Mouse (Mus musculus): ENCODE data around the gene Gpatch1. TPM values are rescaled to one million over a fixed set of nuclear protein-coding genes. Genes with fewer than 3 reads are reported as not detected.
A peak's percentile ranks its signal among the peaks of the same experiment; 100 is the strongest.

The Gpatch1 gene
- 5.6 and 5.7 TPM in 2 replicates for polyA plus RNA-seq (2015; fragmentation: Nextera tagmentation; extraction: Ambion mirVana)

- Histone ChIP-seq H3K27ac (replicated peaks) (0 out of 2 replicates have a peak within 1 kb of the TSS, but pooled peaks have one; percentile 53), H3K36me3 (replicated peaks) (no peaks in the 10 kb centered on the region), H3K27me3 (peaks cover 3% of the 10 kb centered on the region), H3K4me3 (replicated peaks) (peak within 1 kb of the TSS; percentile 92), H3K4me1 (replicated peaks) (peaks cover 23% of the 10 kb centered on the region), H3K9ac (peak within 1 kb of the TSS; percentile 76), H3K9me3 (replicated peaks) (no peaks in the 10 kb centered on the region), H3K4me2 (peak within 1 kb of the TSS; percentile 82)
- under 1% methylated on average over 39 of the region's 39 CpGs for WGBS (ENCODE audit: insufficient replicate concordance)
- ATAC-seq (ENCODE audit: insufficient read depth) = peak; percentile 83
These were observed at the start of gene Gpatch1 for GRCm38 (mm10) chr7:35317729-35318609. Gene Gpatch1, minus strand, starts transcription at chr7:35318440.

GRCm38 (mm10) chr7:35365161-35365910 lies 47.1 kb upstream of the Gpatch1 start:
- H3K9ac ChIP-seq = no peak overlapping the region
- 0 out of 2 replicates have a peak, but pooled peaks cover 7% of the 10 kb centered on the region for H3K4me1 ChIP-seq (replicated peaks)
- H3K9me3 ChIP-seq (replicated peaks) = no peaks in the 10 kb centered on the region
- H3K36me3 ChIP-seq (replicated peaks) = 0 out of 2 replicates have a peak, but pooled peaks cover 6% of the 10 kb centered on the region
- WGBS (ENCODE audit: insufficient replicate concordance) = 67% methylated on average over 12 of the region's 12 CpGs
- no peak overlapping the region for H3K27ac ChIP-seq (replicated peaks)
- no peak for ATAC-seq (ENCODE audit: insufficient read depth)
- H3K4me3 ChIP-seq (replicated peaks) = no peak overlapping the region
- no peak overlapping the region for H3K4me2 ChIP-seq
- H3K27me3 ChIP-seq = no peaks in the 10 kb centered on the region

DNA sequence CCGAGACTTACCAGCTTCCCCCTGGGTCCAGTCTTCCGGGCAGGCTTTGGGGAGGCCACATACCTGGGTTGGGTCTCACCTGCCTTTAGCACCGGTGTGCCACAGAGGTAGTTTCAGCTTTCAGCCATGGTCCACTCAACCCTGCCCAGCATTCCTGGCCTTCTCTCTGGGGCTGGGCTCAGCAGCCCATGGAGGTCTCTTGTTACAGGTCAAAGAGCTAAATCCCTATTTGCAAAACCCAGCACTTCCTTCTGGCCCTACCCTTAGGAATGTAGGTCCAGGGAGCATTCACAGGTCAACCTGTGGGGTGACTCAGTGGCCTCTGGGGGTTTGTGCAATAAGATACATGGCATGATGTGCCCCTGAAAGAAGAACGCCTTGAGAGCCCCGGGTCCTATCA lies 44.6 kb upstream of the Gpatch1 start:
- 64% methylated on average over 5 of the region's 5 CpGs for WGBS (ENCODE audit: insufficient replicate concordance)
- H3K9ac ChIP-seq = no peak overlapping the region

GRCm38 (mm10) chr7:35362253-35362652 lies 44.0 kb upstream of the Gpatch1 start:
- 0 out of 2 replicates have a peak overlapping the region, but pooled peaks have one; percentile 25 for H3K4me2 ChIP-seq
- H3K27ac ChIP-seq (replicated peaks) = no peak overlapping the region
- 60% methylated on average over 5 of the region's 5 CpGs for WGBS (ENCODE audit: insufficient replicate concordance)

More for the DNA sequence above, 44.6 kb upstream of the Gpatch1 start:
- Histone ChIP-seq H3K27ac (replicated peaks) (0 out of 2 replicates have a peak overlapping the region, but pooled peaks have one; percentile 38), H3K4me1 (replicated peaks) (0 out of 2 replicates have a peak, but pooled peaks cover 7% of the 10 kb centered on the region), H3K4me3 (replicated peaks) (no peak overlapping the region), H3K27me3 (no peaks in the 10 kb centered on the region), H3K4me2 (peak overlapping the region; percentile 25; the same call in 1 of the 2 replicates), H3K36me3 (replicated peaks) (0 out of 2 replicates have a peak, but pooled peaks cover 3% of the 10 kb centered on the region), H3K9me3 (replicated peaks) (no peaks in the 10 kb centered on the region)
- ATAC-seq (ENCODE audit: insufficient read depth) = peak; percentile 78

DNA sequence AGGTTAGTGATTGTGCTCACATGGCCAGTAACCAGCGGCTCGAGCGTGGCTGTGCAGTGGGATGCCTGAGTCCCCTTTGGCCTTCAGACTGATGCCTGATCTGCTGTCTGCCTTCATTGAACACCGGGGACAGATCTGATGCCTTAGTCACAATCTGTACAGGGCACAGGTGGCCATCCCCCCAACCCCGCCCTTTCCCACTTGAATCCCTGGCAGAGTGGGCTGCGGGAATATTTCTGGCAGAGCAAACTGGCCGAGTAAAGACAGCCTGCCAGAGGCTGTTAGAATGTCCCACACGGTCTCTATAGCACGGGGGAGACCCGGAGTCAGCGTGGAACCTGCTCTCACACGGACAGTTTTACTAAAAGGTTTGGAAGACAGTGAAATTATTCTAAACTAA lies 39.4 kb upstream of the Gpatch1 start:
- H3K9me3 ChIP-seq (replicated peaks) = no peaks in the 10 kb centered on the region
- WGBS (ENCODE audit: insufficient replicate concordance) = 70% methylated on average over 12 of the region's 12 CpGs
- no peak overlapping the region for H3K4me3 ChIP-seq (replicated peaks)

More at GRCm38 (mm10) chr7:35362253-35362652, 44.0 kb upstream of the Gpatch1 start:
- H3K4me3 ChIP-seq (replicated peaks) = no peak overlapping the region
- no peaks in the 10 kb centered on the region for H3K27me3 ChIP-seq
- H3K4me1 ChIP-seq (replicated peaks) = 0 out of 2 replicates have a peak, but pooled peaks cover 7% of the 10 kb centered on the region
- H3K9ac ChIP-seq = no peak overlapping the region
- ATAC-seq (ENCODE audit: insufficient read depth) = no peak; the same call in 1 of the 2 replicates
- no peaks in the 10 kb centered on the region for H3K9me3 ChIP-seq (replicated peaks)
- H3K36me3 ChIP-seq (replicated peaks) = 0 out of 2 replicates have a peak, but pooled peaks cover 3% of the 10 kb centered on the region

DNA sequence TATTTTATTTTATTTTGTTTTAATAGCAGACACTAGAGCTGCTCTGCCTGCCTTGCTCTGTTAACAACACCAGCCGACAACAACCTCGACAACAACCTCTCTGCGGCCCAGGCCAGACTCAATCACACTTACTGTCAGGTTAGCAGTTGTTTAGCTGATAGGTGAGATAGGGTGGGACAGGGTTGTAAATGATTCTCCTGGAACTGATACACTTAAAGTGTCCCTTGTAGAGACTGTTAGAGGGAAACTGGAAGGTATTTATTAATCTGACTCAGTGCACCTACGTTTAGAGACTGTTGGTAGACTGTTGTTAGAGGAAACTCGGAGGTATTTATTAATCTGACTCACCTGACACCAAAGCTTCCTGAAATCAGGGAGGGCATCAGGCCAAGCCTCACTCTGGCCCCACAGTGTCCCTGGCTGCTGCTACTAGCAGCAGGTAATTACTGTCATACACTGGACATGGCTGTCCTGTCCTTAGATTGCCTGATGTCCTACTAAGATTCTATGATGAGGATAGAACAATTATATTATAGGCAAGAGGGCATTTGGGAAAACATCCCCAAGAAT lies 37.1 kb upstream of the Gpatch1 start:
- ATAC-seq (ENCODE audit: insufficient read depth) = no peak

More for the DNA sequence above, 39.4 kb upstream of the Gpatch1 start:
- Histone ChIP-seq H3K27ac (replicated peaks) (no peak overlapping the region), H3K27me3 (no peaks in the 10 kb centered on the region), H3K4me1 (replicated peaks) (0 out of 2 replicates have a peak, but pooled peaks cover 6% of the 10 kb centered on the region), H3K4me2 (no peak overlapping the region), H3K9ac (no peak overlapping the region), H3K36me3 (replicated peaks) (no peaks in the 10 kb centered on the region)
- no peak for ATAC-seq (ENCODE audit: insufficient read depth)

GRCm38 (mm10) chr7:35353306-35353705 lies 35.1 kb upstream of the Gpatch1 start:
- 80% methylated on average over 15 of the region's 15 CpGs for WGBS (ENCODE audit: insufficient replicate concordance)
- Histone ChIP-seq H3K9me3 (replicated peaks) (no peaks in the 10 kb centered on the region), H3K9ac (no peak overlapping the region), H3K27ac (replicated peaks) (no peak overlapping the region), H3K4me2 (no peak overlapping the region), H3K4me3 (replicated peaks) (no peak overlapping the region), H3K36me3 (replicated peaks) (no peaks in the 10 kb centered on the region), H3K27me3 (no peaks in the 10 kb centered on the region), H3K4me1 (replicated peaks) (peaks cover 10% of the 10 kb centered on the region)
- no peak for ATAC-seq (ENCODE audit: insufficient read depth)

More for the DNA sequence above, 37.1 kb upstream of the Gpatch1 start:
- Histone ChIP-seq H3K4me3 (replicated peaks) (no peak overlapping the region), H3K9ac (no peak overlapping the region), H3K4me1 (replicated peaks) (no peaks in the 10 kb centered on the region; the same call in 1 of the 2 replicates), H3K36me3 (replicated peaks) (no peaks in the 10 kb centered on the region), H3K4me2 (no peak overlapping the region), H3K27ac (replicated peaks) (no peak overlapping the region), H3K9me3 (replicated peaks) (no peaks in the 10 kb centered on the region), H3K27me3 (no peaks in the 10 kb centered on the region)
- 50% methylated on average over 5 of the region's 5 CpGs for WGBS (ENCODE audit: insufficient replicate concordance)

- H3K4me3 ChIP-seq (replicated peaks) = no peak overlapping the region
- H3K36me3 ChIP-seq (replicated peaks) = no peaks in the 10 kb centered on the region
- H3K27me3 ChIP-seq = no peaks in the 10 kb centered on the region
- no peak overlapping the region for H3K4me2 ChIP-seq
- WGBS (ENCODE audit: insufficient replicate concordance) = 63% methylated on average over 3 of the region's 3 CpGs
- H3K9me3 ChIP-seq (replicated peaks) = no peaks in the 10 kb centered on the region
- ATAC-seq (ENCODE audit: insufficient read depth) = no peak
- H3K27ac ChIP-seq (replicated peaks) = no peak overlapping the region
- peaks cover 18% of the 10 kb centered on the region for H3K4me1 ChIP-seq (replicated peaks)
- no peak overlapping the region for H3K9ac ChIP-seq
These were observed 32.9 kb upstream of the Gpatch1 start for GRCm38 (mm10) chr7:35351155-35351554.

DNA sequence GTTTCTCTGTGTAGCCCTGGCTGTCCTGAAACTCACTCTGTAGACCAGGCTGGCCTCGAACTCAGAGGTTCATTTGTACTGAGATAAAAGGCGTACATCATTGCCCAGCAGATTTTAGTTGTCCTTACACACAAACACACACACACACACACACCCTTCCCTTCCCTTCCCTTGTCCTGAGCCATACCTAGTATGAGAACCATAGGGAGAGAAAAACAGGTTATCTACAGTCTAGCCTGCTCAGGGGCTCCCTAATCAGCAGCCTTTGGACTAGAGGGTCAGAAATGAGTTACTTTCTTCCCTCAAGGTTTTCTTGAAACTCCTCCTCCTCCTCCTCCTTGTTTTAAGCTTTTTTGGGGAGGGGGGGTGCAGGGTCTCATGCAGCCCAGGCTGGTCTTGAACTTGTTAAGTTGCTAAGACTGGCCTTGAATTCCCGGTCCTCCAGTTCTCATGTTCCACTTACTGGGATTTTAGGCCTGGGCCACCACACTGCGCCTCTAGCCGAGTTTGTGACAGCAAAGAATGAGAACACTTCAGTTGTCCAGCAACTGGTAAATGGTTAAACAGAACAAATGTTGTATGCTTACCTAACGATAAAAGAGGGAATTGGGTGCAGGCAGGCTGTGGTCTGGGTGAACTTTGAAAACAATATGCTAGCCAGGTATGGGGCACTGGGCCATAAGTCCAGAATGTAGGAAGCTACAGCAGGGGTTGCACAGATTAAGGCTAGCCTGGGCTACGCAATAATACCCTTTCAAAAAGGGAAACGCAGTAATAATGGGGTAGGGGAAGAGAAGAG lies 31.8 kb upstream of the Gpatch1 start:
- Histone ChIP-seq H3K9me3 (replicated peaks) (no peaks in the 10 kb centered on the region), H3K4me2 (no peak overlapping the region), H3K27ac (replicated peaks) (peak overlapping the region; percentile 72), H3K4me1 (replicated peaks) (peaks cover 18% of the 10 kb centered on the region), H3K4me3 (replicated peaks) (no peak overlapping the region), H3K9ac (no peak overlapping the region), H3K27me3 (no peaks in the 10 kb centered on the region), H3K36me3 (replicated peaks) (no peaks in the 10 kb centered on the region)
- 63% methylated on average over 8 of the region's 8 CpGs for WGBS (ENCODE audit: insufficient replicate concordance)
- ATAC-seq (ENCODE audit: insufficient read depth) = peak; percentile 55; the same call in 1 of the 2 replicates

DNA sequence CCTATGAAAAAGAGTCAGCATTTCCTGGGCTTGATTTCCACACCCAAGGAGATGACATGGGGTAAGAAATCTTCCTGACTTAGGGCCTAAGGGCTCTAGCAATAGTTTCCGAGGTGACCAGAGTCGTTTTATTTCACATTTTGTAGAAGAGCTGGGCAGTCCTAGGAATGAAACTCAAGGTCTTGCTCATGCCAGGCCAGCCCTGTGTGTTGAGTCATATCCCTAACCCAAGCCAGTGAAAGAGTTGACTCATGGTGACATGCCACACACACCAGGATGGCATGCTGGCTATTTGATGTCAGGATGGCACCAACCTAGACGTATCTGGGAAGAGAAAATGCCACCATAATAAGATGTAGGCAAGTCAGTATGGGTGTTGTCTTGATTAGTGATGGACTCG lies 30.8 kb upstream of the Gpatch1 start:
- no peak overlapping the region for H3K4me2 ChIP-seq
- H3K9me3 ChIP-seq (replicated peaks) = no peaks in the 10 kb centered on the region
- H3K4me1 ChIP-seq (replicated peaks) = peaks cover 18% of the 10 kb centered on the region
- no peak for ATAC-seq (ENCODE audit: insufficient read depth)
- no peaks in the 10 kb centered on the region for H3K36me3 ChIP-seq (replicated peaks)
- H3K27me3 ChIP-seq = no peaks in the 10 kb centered on the region
- no peak overlapping the region for H3K4me3 ChIP-seq (replicated peaks)
- H3K27ac ChIP-seq (replicated peaks) = no peak overlapping the region
- H3K9ac ChIP-seq = no peak overlapping the region
- 61% methylated on average over 4 of the region's 4 CpGs for WGBS (ENCODE audit: insufficient replicate concordance)
